10 mouse cellular contexts compared by ENCODE assay signal in genomic region chr1:134493496-134493895, GRCm38 (mm10). TPM values are rescaled to one million over a fixed set of nuclear protein-coding genes. Genes with fewer than 3 reads are reported as not detected.
A peak's percentile ranks its signal among the peaks of the same experiment; 100 is the strongest.
DNase-seq lines count a peak whose midpoint lies in the region; ATAC-seq and TF ChIP-seq lines count a peak whose summit lies in the region.
"Had no signal": no experiment of that assay in that cellular context is flagged by ENCODE, and none has a peak within 500 bp of the region (broad histone marks: within the 10 kb centered on the region; RNA-seq: fewer than 3 reads in every experiment).

No protein-coding gene starts in this region.

- H3K4me3 ChIP-seq in gastrocnemius, adult 2 months: peak overlapping the region; percentile 97; the same call in 1 of the 2 replicates
- peak overlapping the region; percentile 93 for H3K4me3 ChIP-seq in megakaryocyte, embryonic 14.5 days (replicated peaks)
- H3K4me3 ChIP-seq in cortical plate, adult 2 months (ENCODE audit: insufficient read depth, low read length): peak overlapping the region; percentile 82; the same call in 1 of the 2 replicates
- no peak overlapping the region for H3K4me3 ChIP-seq in midbrain, postnatal 0 days (ENCODE audit: low read depth, low read length)

- H3K36me3 ChIP-seq in megakaryocyte, embryonic 14.5 days (replicated peaks; ENCODE audit: low read length): peaks cover 39% of the 10 kb centered on the region
- peaks cover 20% of the 10 kb centered on the region for H3K36me3 ChIP-seq in midbrain, postnatal 0 days (ENCODE audit: insufficient read depth, low read length)

- no peak overlapping the region for H3K9ac ChIP-seq in midbrain, postnatal 0 days (replicated peaks; ENCODE audit: low read length, poor library complexity, severe bottlenecking)

- no peaks in the 10 kb centered on the region for H3K9me3 ChIP-seq in megakaryocyte, embryonic 14.5 days
- no peaks in the 10 kb centered on the region for H3K9me3 ChIP-seq in midbrain, postnatal 0 days (ENCODE audit: low read length)

- TF ChIP-seq CTCF in gastrocnemius, adult 2 months (IDR thresholded peaks at IDR 0.05): 0 out of 2 replicates have a peak, but pooled peaks have one; percentile 2
- no peak for TF ChIP-seq CTCF in cortical plate, adult 2 months (IDR thresholded peaks at IDR 0.05; ENCODE audit: extremely low read depth, insufficient read depth, low read length)
- TF ChIP-seq CTCF in midbrain, postnatal 0 days (IDR thresholded peaks at IDR 0.05): no peak

- no peak for DNase-seq in gastrocnemius, adult 2 months
- DNase-seq in gastrocnemius, postnatal 36 days: no peak
- DNase-seq in midbrain, postnatal 0 days (ENCODE audit: low spot score): no peak
- no peak for DNase-seq in gastrocnemius, postnatal 25 days
- no peak for DNase-seq in left cerebral cortex, postnatal 4 days
- DNase-seq: kidney, postnatal 14 days had no signal

- intact Hi-C loops in gastrocnemius, adult 2 months (cut with DNase I): loop anchor here (5.0 kb wide), 2 partner anchors 36 to 81 kb away; partner anchors contain the start of gene Klhl12
- intact Hi-C loops in gastrocnemius, postnatal 36 days (cut with DNase I): no loop called here
- intact Hi-C loops in left cerebral cortex, postnatal 4 days (cut with DNase I): no loop called here

- H3K27me3 ChIP-seq in megakaryocyte, embryonic 14.5 days (replicated peaks): no peaks in the 10 kb centered on the region
- H3K27me3 ChIP-seq in midbrain, postnatal 0 days (ENCODE audit: insufficient read depth, low read length): no peaks in the 10 kb centered on the region

- no peak overlapping the region for H3K4me2 ChIP-seq in midbrain, postnatal 0 days (ENCODE audit: low read depth, low read length, poor library complexity, severe bottlenecking)

- WGBS in midbrain, postnatal 0 days: 84% methylated on average over 2 of the region's 2 CpGs

- H3K4me1 ChIP-seq in megakaryocyte, embryonic 14.5 days: peaks cover 35% of the 10 kb centered on the region
- no peaks in the 10 kb centered on the region for H3K4me1 ChIP-seq in cortical plate, adult 2 months (ENCODE audit: control insufficient read depth, insufficient read depth, low read length)
- no peaks in the 10 kb centered on the region for H3K4me1 ChIP-seq in midbrain, postnatal 0 days (ENCODE audit: insufficient read depth, low read length)

- peak overlapping the region; percentile 96 for H3K27ac ChIP-seq in gastrocnemius, adult 2 months
- H3K27ac ChIP-seq in cortical plate, adult 2 months (ENCODE audit: insufficient read depth, low read length): no peak overlapping the region
- H3K27ac ChIP-seq in midbrain, postnatal 0 days (ENCODE audit: low read depth, low read length): peak overlapping the region; percentile 90

- ATAC-seq in megakaryocyte, adult 5-6 weeks (ENCODE audit: poor library complexity, severe bottlenecking): no peak
- ATAC-seq in midbrain, postnatal 0 days (ENCODE audit: low FRiP score): no peak

- TF ChIP-seq POLR2A in cortical plate, adult 2 months (IDR thresholded peaks at IDR 0.05; ENCODE audit: extremely low read depth, insufficient read depth, low read length): no peak

RNA-seq across cellular contexts. Expression of gene Rabif, which starts 1.0 kb away (rescaled TPM):
- total RNA-seq in gastrocnemius, adult 2 months (2021): 1 to 10 TPM; 5.5 to 6.7 TPM
- total RNA-seq in gastrocnemius, postnatal 36 days (2021): 1 to 10 TPM; 5.1 to 5.5 TPM
- 4.8 and 5.0 TPM in 2 replicates for polyA plus RNA-seq in megakaryocyte, embryonic 14.5 days (2012; ENCODE audit: insufficient read depth, low replicate concordance)
- total RNA-seq in megakaryocyte, adult 5-6 weeks (2015): 20.6 and 24.1 TPM in 2 replicates
- total RNA-seq in megakaryocyte, adult 5-6 weeks (2017): 16.1 and 18.6 TPM in 2 replicates
- polyA plus RNA-seq in cortical plate, adult 2 months (2012; rRNA removed): 28.7 TPM in 2 replicates
- total RNA-seq in midbrain, postnatal 0 days (2014; rRNA removed): 37.6 and 45.1 TPM in 2 replicates
- 79.0 and 79.5 TPM in 2 replicates for polyA plus RNA-seq in midbrain, postnatal 0 days (2015; fragmentation: Nextera tagmentation; extraction: Ambion mirVana)
- total RNA-seq in gastrocnemius, postnatal 25 days (2021): 1 to 10 TPM; 5.7 to 6.6 TPM
- 10 to 100 TPM; 38.2 to 38.5 TPM for total RNA-seq in left cerebral cortex, postnatal 4 days (2021)

RNA-seq across cellular contexts. Expression of gene Klhl12, which starts 38.2 kb away (rescaled TPM):
- 10 to 100 TPM; 17.9 to 20.6 TPM for total RNA-seq in gastrocnemius, adult 2 months (2021)
- 10 to 100 TPM; 14.4 to 15.1 TPM for total RNA-seq in gastrocnemius, postnatal 36 days (2021)
- polyA plus RNA-seq in megakaryocyte, embryonic 14.5 days (2012; ENCODE audit: insufficient read depth, low replicate concordance): 0.20 TPM in 1 of 2 replicates, not detected in the other
- 10.0 and 10.2 TPM in 2 replicates for total RNA-seq in megakaryocyte, adult 5-6 weeks (2015)
- total RNA-seq in megakaryocyte, adult 5-6 weeks (2017): 11.2 and 12.8 TPM in 2 replicates
- 26.3 and 28.4 TPM in 2 replicates for polyA plus RNA-seq in cortical plate, adult 2 months (2012; rRNA removed)
- 26.4 and 42.7 TPM in 2 replicates for total RNA-seq in midbrain, postnatal 0 days (2014; rRNA removed)
- polyA plus RNA-seq in midbrain, postnatal 0 days (2015; fragmentation: Nextera tagmentation; extraction: Ambion mirVana): 33.9 and 35.3 TPM in 2 replicates
- total RNA-seq in gastrocnemius, postnatal 25 days (2021): 10 to 100 TPM; 13.4 to 15.1 TPM
- 10 to 100 TPM; 37.1 to 38.7 TPM for total RNA-seq in left cerebral cortex, postnatal 4 days (2021)

RNA-seq across cellular contexts. Expression of gene Mgat4e, which starts 56.0 kb away (rescaled TPM):
- total RNA-seq in gastrocnemius, adult 2 months (2021): not detected
- not detected for total RNA-seq in gastrocnemius, postnatal 36 days (2021)
- not detected in 2 replicates for polyA plus RNA-seq in megakaryocyte, embryonic 14.5 days (2012; ENCODE audit: insufficient read depth, low replicate concordance)
- not detected in 2 replicates for total RNA-seq in megakaryocyte, adult 5-6 weeks (2015)
- total RNA-seq in megakaryocyte, adult 5-6 weeks (2017): not detected in 2 replicates
- polyA plus RNA-seq in cortical plate, adult 2 months (2012; rRNA removed): 0.08 TPM in 1 of 2 replicates, not detected in the other
- total RNA-seq in midbrain, postnatal 0 days (2014; rRNA removed): not detected in 2 replicates
- not detected in 2 replicates for polyA plus RNA-seq in midbrain, postnatal 0 days (2015; fragmentation: Nextera tagmentation; extraction: Ambion mirVana)
- total RNA-seq in gastrocnemius, postnatal 25 days (2021): not detected
- total RNA-seq in left cerebral cortex, postnatal 4 days (2021): not detected
- total RNA-seq: neutrophil, adult 5-6 weeks had no signal
